Mouse (Mus musculus) CD4-positive helper T cell, adult 2 months (primary cell): ENCODE measurements at regions not wholly inside any gene's neighbourhood (a gene's known extent, or its start where the extent isn't known, plus 50 kb on each side); places are given as distances from the start of the nearest gene placed in this dataset.
A peak's percentile ranks its signal among the peaks of the same experiment; 100 is the strongest.

Experiments
- DNase-seq: peaks from one replicate; pipeline ENCODE4 v3.0.0-alpha.2; 2012; ENCODE audit warnings: low read depth, missing footprints, low spot score

GRCm38 (mm10) chr9:84923966-84924365 is 388.6 kb upstream of the Gm11114 start:
- no peak for DNase-seq

GRCm38 (mm10) chr9:84936291-84937055 is 376.1 kb upstream of the Gm11114 start:
- no peak for DNase-seq

GRCm38 (mm10) chr9:84966558-84967154 is 345.9 kb upstream of the Gm11114 start:
- DNase-seq: no peak

GRCm38 (mm10) chr9:84969975-84970608 is 342.5 kb upstream of the Gm11114 start:
- DNase-seq: peak; percentile 6

- no peak for DNase-seq
These were observed 335.1 kb upstream of the Gm11114 start for GRCm38 (mm10) chr9:84977470-84977869.

GRCm38 (mm10) chr9:85003414-85003813 is 309.2 kb upstream of the Gm11114 start:
- DNase-seq: peak; percentile 6

- DNase-seq: peak; percentile 45
These were observed 301.2 kb upstream of the Gm11114 start for GRCm38 (mm10) chr9:85011361-85011760.

GRCm38 (mm10) chr9:85048112-85048978 is 264.2 kb upstream of the Gm11114 start:
- no peak for DNase-seq

- DNase-seq: no peak
These were observed 260.0 kb upstream of the Gm11114 start for GRCm38 (mm10) chr9:85052526-85052925.

GRCm38 (mm10) chr9:85079975-85080374 is 232.6 kb upstream of the Gm11114 start:
- no peak for DNase-seq

GRCm38 (mm10) chr9:85088556-85089338 is 223.8 kb upstream of the Gm11114 start:
- no peak for DNase-seq

GRCm38 (mm10) chr9:85090297-85090696 is 222.3 kb upstream of the Gm11114 start:
- DNase-seq: no peak

- no peak for DNase-seq
These were observed 217.3 kb upstream of the Gm11114 start for GRCm38 (mm10) chr9:85095234-85095633.

GRCm38 (mm10) chr9:85096520-85096919 is 216.1 kb upstream of the Gm11114 start:
- peak; percentile 44 for DNase-seq

- no peak for DNase-seq
These were observed 199.6 kb upstream of the Gm11114 start for GRCm38 (mm10) chr9:85112928-85113327.

- no peak for DNase-seq
These were observed 198.3 kb upstream of the Gm11114 start for GRCm38 (mm10) chr9:85114234-85114633.

- peak; percentile 56 for DNase-seq
These were observed 192.5 kb upstream of the Gm11114 start for GRCm38 (mm10) chr9:85120061-85120460.

- peak; percentile 18 for DNase-seq
These were observed 191.5 kb upstream of the Gm11114 start for GRCm38 (mm10) chr9:85121059-85121458.

- peak; percentile 40 for DNase-seq
These were observed 188.9 kb upstream of the Gm11114 start for GRCm38 (mm10) chr9:85123706-85124105.

GRCm38 (mm10) chr9:85125775-85126174 is 186.8 kb upstream of the Gm11114 start:
- peak; percentile 21 for DNase-seq

- no peak for DNase-seq
These were observed 186.0 kb upstream of the Gm11114 start for GRCm38 (mm10) chr9:85126541-85126940.
